Mouse (Mus musculus) embryonic facial prominence, embryonic 12.5 days (tissue): ENCODE results near the gene Ankrd31. TPM values are rescaled to one million over a fixed set of nuclear protein-coding genes. Genes with fewer than 3 reads are reported as not detected.
A peak's percentile ranks its signal among the peaks of the same experiment; 100 is the strongest.
"Not testable (repeated sequence)": the region's sequence is repeated elsewhere in the genome, so short reads cannot be mapped to it uniquely, and the experiment has no call there.

ENCODE experiments used
- ATAC-seq: fragments of 200-750 bp; cut with Nextera tagmentation; 2 replicates; pipeline ENCODE4 v1.8.0; 2017; ENCODE audit not compliant: insufficient number of reproducible peaks, insufficient read depth, low FRiP score, low TSS enrichment
- H3K27ac ChIP-seq: fragments of 300-500 bp; sonication (generic); 2 replicates; pipeline ENCODE4 v1.5.1; 2016; ENCODE audit warnings: mild to moderate bottlenecking
- H3K27me3 ChIP-seq: fragments of 300-500 bp; sonication (generic); 2 replicates; pipeline ENCODE4 v1.6.1; 2016; ENCODE audit warnings: mild to moderate bottlenecking, moderate library complexity
- H3K36me3 ChIP-seq: fragments of 300-500 bp; sonication (generic); 2 replicates; pipeline ENCODE4 v1.6.1; 2016; ENCODE audit warnings: mild to moderate bottlenecking
- H3K4me1 ChIP-seq: fragments of 300-500 bp; sonication (generic); 2 replicates; pipeline ENCODE4 v1.6.1; 2016
- H3K4me2 ChIP-seq: fragments of 300-500 bp; sonication (generic); replicated peaks from 2 replicates; pipeline ENCODE4 v1.6.1; 2016; ENCODE audit warnings: mild to moderate bottlenecking, moderate library complexity
- H3K4me3 ChIP-seq: fragments of 300-500 bp; sonication (generic); 2 replicates; pipeline ENCODE4 v1.5.1; 2016; ENCODE audit warnings: mild to moderate bottlenecking
- H3K9ac ChIP-seq: fragments of 300-500 bp; sonication (generic); 2 replicates; pipeline ENCODE4 v1.6.1; 2016; ENCODE audit warnings: mild to moderate bottlenecking, moderate library complexity
- H3K9me3 ChIP-seq: fragments of 300-500 bp; sonication (generic); 2 replicates; pipeline ENCODE4 v1.6.1; 2016; ENCODE audit warnings: mild to moderate bottlenecking, moderate library complexity
- WGBS: fragments of 180-500 bp; shearing (Covaris S2); methylation state at CpG from one replicate; pipeline ENCODE4 v1.1.7; 2016; 5-methylcytosine and 5-hydroxymethylcytosine counted together
- polyA plus RNA-seq: library from polyadenylated mRNA; unstranded; fragments of >200 nt; fragmentation: Nextera tagmentation; extraction: Ambion mirVana; gene quantifications from 2 replicates; pipeline ENCODE4 v1.2.1, GENCODE M21; 2016

Ankrd31 gene
- polyA plus RNA-seq, 1 experiment from 2014 or later, result not detected

- H3K9me3 ChIP-seq, result no peaks in the 10 kb centered on the region
- 36% methylated on average over 10 of the region's 10 CpGs for WGBS
- no peak overlapping the region for H3K4me3 ChIP-seq
- peaks cover 36% of the 10 kb centered on the region for H3K27me3 ChIP-seq
- no peak for ATAC-seq
- H3K9ac ChIP-seq, result no peak overlapping the region
- H3K4me1 ChIP-seq, result no peaks in the 10 kb centered on the region; the same call in 1 of the 2 replicates
- H3K4me2 ChIP-seq, result 0 out of 2 replicates have a peak overlapping the region, but pooled peaks have one; percentile 99
- no peaks in the 10 kb centered on the region for H3K36me3 ChIP-seq
- no peak overlapping the region for H3K27ac ChIP-seq
Measured at GRCm38 (mm10) chr13:96925991-96926725, 178.1 kb downstream of the Ankrd31 start.

- Histone ChIP-seq H3K9me3 (no peaks in the 10 kb centered on the region), H3K4me1 (no peaks in the 10 kb centered on the region; the same call in 1 of the 2 replicates), H3K36me3 (no peaks in the 10 kb centered on the region), H3K4me3 (no peak overlapping the region), H3K4me2 (no peak overlapping the region), H3K27me3 (peaks cover 36% of the 10 kb centered on the region), H3K9ac (no peak overlapping the region), H3K27ac (no peak overlapping the region)
- no peak for ATAC-seq
- WGBS, result 95% methylated on average over 1 of the region's 1 CpGs
Measured at GRCm38 (mm10) chr13:96927781-96928180, 179.7 kb downstream of the Ankrd31 start.

- Histone ChIP-seq H3K4me1 (no peaks in the 10 kb centered on the region; the same call in 1 of the 2 replicates), H3K27me3 (peaks cover 36% of the 10 kb centered on the region), H3K9me3 (no peaks in the 10 kb centered on the region), H3K9ac (no peak overlapping the region), H3K36me3 (no peaks in the 10 kb centered on the region), H3K4me2 (no peak overlapping the region), H3K4me3 (no peak overlapping the region), H3K27ac (no peak overlapping the region)
- WGBS, result 52% methylated on average over 8 of the region's 8 CpGs
- ATAC-seq, result no peak
Measured at GRCm38 (mm10) chr13:96928432-96929039, 180.5 kb downstream of the Ankrd31 start.

- no peak overlapping the region for H3K27ac ChIP-seq
- no peaks in the 10 kb centered on the region for H3K4me1 ChIP-seq
- no peak overlapping the region for H3K4me3 ChIP-seq
- 80% methylated on average over 5 of the region's 5 CpGs for WGBS
- H3K4me2 ChIP-seq, result no peak overlapping the region
- H3K9me3 ChIP-seq, result no peaks in the 10 kb centered on the region
- no peaks in the 10 kb centered on the region for H3K27me3 ChIP-seq
- no peaks in the 10 kb centered on the region for H3K36me3 ChIP-seq
- H3K9ac ChIP-seq, result no peak overlapping the region
- ATAC-seq, result no peak
Measured at GRCm38 (mm10) chr13:96932745-96933144, 184.7 kb downstream of the Ankrd31 start.

GRCm38 (mm10) chr13:96933367-96933766 is 185.3 kb downstream of the Ankrd31 start:
- Histone ChIP-seq H3K36me3 (no peaks in the 10 kb centered on the region), H3K27me3 (no peaks in the 10 kb centered on the region), H3K4me2 (no peak overlapping the region), H3K4me1 (no peaks in the 10 kb centered on the region), H3K9ac (no peak overlapping the region), H3K4me3 (no peak overlapping the region), H3K9me3 (no peaks in the 10 kb centered on the region), H3K27ac (no peak overlapping the region)
- ATAC-seq, result no peak
- 79% methylated on average over 8 of the region's 8 CpGs for WGBS

- Histone ChIP-seq H3K4me2 (no peak overlapping the region), H3K4me3 (no peak overlapping the region), H3K9ac (no peak overlapping the region), H3K9me3 (no peaks in the 10 kb centered on the region), H3K27ac (no peak overlapping the region), H3K4me1 (no peaks in the 10 kb centered on the region), H3K27me3 (no peaks in the 10 kb centered on the region), H3K36me3 (no peaks in the 10 kb centered on the region)
- no peak for ATAC-seq
- WGBS, result 77% methylated on average over 6 of the region's 6 CpGs
Measured at GRCm38 (mm10) chr13:96936173-96936777, 188.2 kb downstream of the Ankrd31 start.

- H3K27ac ChIP-seq, result no peak overlapping the region
- H3K9ac ChIP-seq, result no peak overlapping the region
- no peaks in the 10 kb centered on the region for H3K9me3 ChIP-seq
- WGBS, result 70% methylated on average over 10 of the region's 10 CpGs
- ATAC-seq, result no peak
- no peak overlapping the region for H3K4me3 ChIP-seq
- no peaks in the 10 kb centered on the region for H3K27me3 ChIP-seq
- H3K4me2 ChIP-seq, result no peak overlapping the region
- no peaks in the 10 kb centered on the region for H3K36me3 ChIP-seq
- H3K4me1 ChIP-seq, result no peaks in the 10 kb centered on the region
Measured at GRCm38 (mm10) chr13:96937059-96937558, 189.0 kb downstream of the Ankrd31 start.

GRCm38 (mm10) chr13:96939680-96940079 is 191.6 kb downstream of the Ankrd31 start:
- 81% methylated on average over 10 of the region's 10 CpGs for WGBS
- Histone ChIP-seq H3K36me3 (no peaks in the 10 kb centered on the region), H3K27me3 (no peaks in the 10 kb centered on the region), H3K4me1 (0 out of 2 replicates have a peak, but pooled peaks cover 3% of the 10 kb centered on the region), H3K9me3 (no peaks in the 10 kb centered on the region), H3K9ac (no peak overlapping the region), H3K4me3 (no peak overlapping the region), H3K4me2 (no peak overlapping the region), H3K27ac (no peak overlapping the region)
- no peak for ATAC-seq

GRCm38 (mm10) chr13:96941481-96941880 is 193.4 kb downstream of the Ankrd31 start:
- not testable (repeated sequence) for ATAC-seq, H3K27ac ChIP-seq, H3K4me3 ChIP-seq, H3K27me3 ChIP-seq, H3K4me2 ChIP-seq, H3K36me3 ChIP-seq, H3K4me1 ChIP-seq, H3K9ac ChIP-seq, H3K9me3 ChIP-seq
- WGBS, result 85% methylated on average over 11 of the region's 11 CpGs

GRCm38 (mm10) chr13:96943571-96943970 is 195.5 kb downstream of the Ankrd31 start:
- Histone ChIP-seq H3K4me2 (no peak overlapping the region), H3K9ac (no peak overlapping the region), H3K4me3 (no peak overlapping the region), H3K9me3 (no peaks in the 10 kb centered on the region), H3K27ac (no peak overlapping the region), H3K36me3 (no peaks in the 10 kb centered on the region), H3K27me3 (no peaks in the 10 kb centered on the region), H3K4me1 (0 out of 2 replicates have a peak, but pooled peaks cover 3% of the 10 kb centered on the region)
- no peak for ATAC-seq
- 46% methylated on average over 3 of the region's 3 CpGs for WGBS

- Histone ChIP-seq H3K4me3 (no peak overlapping the region), H3K9ac (no peak overlapping the region), H3K27me3 (no peaks in the 10 kb centered on the region), H3K27ac (no peak overlapping the region), H3K9me3 (no peaks in the 10 kb centered on the region), H3K4me2 (no peak overlapping the region), H3K36me3 (no peaks in the 10 kb centered on the region), H3K4me1 (0 out of 2 replicates have a peak, but pooled peaks cover 3% of the 10 kb centered on the region)
- ATAC-seq, result no peak
- 89% methylated on average over 4 of the region's 4 CpGs for WGBS
Measured at GRCm38 (mm10) chr13:96945748-96946147, 197.7 kb downstream of the Ankrd31 start.
